Mouse (Mus musculus) bone marrow, adult 2 months (tissue): ENCODE measurements around the gene Map3k12.

Experiments
- CTCF ChIP-seq: fragments of 200-500 bp; IDR thresholded peaks from 2 replicates; pipeline ENCODE4 v1.5.1; 2011; ENCODE audit warnings: low read length, control low read depth; ENCODE audit not compliant: control insufficient read depth, insufficient read depth
- POLR2A ChIP-seq: fragments of 200-500 bp; IDR thresholded peaks from 2 replicates; pipeline ENCODE4 v1.6.1; 2011; ENCODE audit warnings: low read depth, mild to moderate bottlenecking, control low read depth, low read length, borderline replicate concordance; ENCODE audit not compliant: control insufficient read depth

DNA sequence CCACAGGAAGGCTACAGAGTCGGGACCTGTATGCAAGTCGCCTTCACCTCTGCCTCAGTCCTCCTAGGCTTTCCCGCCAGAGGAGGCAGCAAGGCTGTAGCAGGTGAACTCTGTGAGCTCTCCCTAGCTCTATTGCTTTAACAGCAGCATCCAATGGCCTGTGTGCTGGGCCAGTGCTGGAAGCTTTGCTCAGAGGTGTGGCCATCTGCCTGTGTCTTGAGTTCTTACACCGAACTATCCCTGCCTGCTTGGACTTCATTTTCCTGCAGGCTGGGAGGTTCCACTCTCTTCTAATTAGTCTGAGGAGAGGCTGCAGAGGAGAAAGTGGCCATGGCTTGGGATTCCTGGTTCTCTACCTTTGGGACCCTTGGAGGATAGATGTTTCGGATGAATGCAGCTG, 4.9 kb downstream of the Map3k12 start:
- TF ChIP-seq CTCF (no peak), POLR2A (no peak)
